Mouse (Mus musculus): ENCODE results near the gene Rp2. TPM values are rescaled to one million over a fixed set of nuclear protein-coding genes. Genes with fewer than 3 reads are reported as not detected.
"Not testable (repeated sequence)": the region's sequence is repeated elsewhere in the genome, so short reads cannot be mapped to it uniquely, and the experiment has no call there.

Gene Rp2
- 20.7 and 22.8 TPM in 2 replicates for polyA plus RNA-seq (2015; fragmentation: Nextera tagmentation; extraction: Ambion mirVana)

GRCm38 (mm10) chrX:20364391-20365365 is at the start of gene Rp2:
TSS of gene Rp2 (plus strand) at chrX:20364481.
- no peaks in the 10 kb centered on the region for H3K4me1 ChIP-seq
- no peaks in the 10 kb centered on the region for H3K9me3 ChIP-seq
- H3K27ac ChIP-seq = peak within 1 kb of the TSS; percentile 51
- H3K27me3 ChIP-seq = no peaks in the 10 kb centered on the region
- ATAC-seq (ENCODE audit: insufficient number of reproducible peaks, insufficient read depth, low FRiP score, low TSS enrichment, low read depth) = peak; percentile 99
- H3K4me3 ChIP-seq = peak within 1 kb of the TSS; percentile 60
- no peaks in the 10 kb centered on the region for H3K36me3 ChIP-seq
- 22% methylated on average over 35 of the region's 35 CpGs for WGBS
- peak within 1 kb of the TSS; percentile 78 for H3K9ac ChIP-seq
- H3K4me2 ChIP-seq = peak within 1 kb of the TSS; percentile 60

- Histone ChIP-seq H3K9me3 (no peaks in the 10 kb centered on the region), H3K36me3 (no peaks in the 10 kb centered on the region), H3K9ac (no peak overlapping the region), H3K4me1 (no peaks in the 10 kb centered on the region), H3K27me3 (no peaks in the 10 kb centered on the region), H3K4me2 (no peak overlapping the region), H3K27ac (no peak overlapping the region), H3K4me3 (no peak overlapping the region)
- ATAC-seq (ENCODE audit: insufficient number of reproducible peaks, insufficient read depth, low FRiP score, low TSS enrichment, low read depth) = no peak
- WGBS = 67% methylated on average over 1 of the region's 1 CpGs
Observed at GRCm38 (mm10) chrX:20332756-20333155, 31.5 kb upstream of the Rp2 start.

GRCm38 (mm10) chrX:20335722-20336121 is 28.6 kb upstream of the Rp2 start:
- H3K9me3 ChIP-seq = no peaks in the 10 kb centered on the region
- ATAC-seq (ENCODE audit: insufficient number of reproducible peaks, insufficient read depth, low FRiP score, low TSS enrichment, low read depth) = no peak
- WGBS = 26% methylated on average over 2 of the region's 2 CpGs

GRCm38 (mm10) chrX:20344980-20345379 is 19.3 kb upstream of the Rp2 start:
- Histone ChIP-seq H3K4me2 (no peak overlapping the region), H3K27ac (no peak overlapping the region), H3K9ac (no peak overlapping the region), H3K4me1 (no peaks in the 10 kb centered on the region), H3K9me3 (no peaks in the 10 kb centered on the region), H3K4me3 (no peak overlapping the region), H3K36me3 (no peaks in the 10 kb centered on the region), H3K27me3 (no peaks in the 10 kb centered on the region)
- no peak for ATAC-seq (ENCODE audit: insufficient number of reproducible peaks, insufficient read depth, low FRiP score, low TSS enrichment, low read depth)

More at GRCm38 (mm10) chrX:20335722-20336121, 28.6 kb upstream of the Rp2 start:
- Histone ChIP-seq H3K27ac (no peak overlapping the region), H3K4me1 (no peaks in the 10 kb centered on the region), H3K9ac (no peak overlapping the region), H3K4me2 (no peak overlapping the region), H3K27me3 (no peaks in the 10 kb centered on the region), H3K36me3 (no peaks in the 10 kb centered on the region), H3K4me3 (no peak overlapping the region)

GRCm38 (mm10) chrX:20346355-20346754 is 17.9 kb upstream of the Rp2 start:
- WGBS = 67% methylated on average over 3 of the region's 3 CpGs
- H3K4me3 ChIP-seq = no peak overlapping the region
- H3K9ac ChIP-seq = no peak overlapping the region
- H3K27me3 ChIP-seq = no peaks in the 10 kb centered on the region
- H3K36me3 ChIP-seq = no peaks in the 10 kb centered on the region
- no peak overlapping the region for H3K4me2 ChIP-seq
- ATAC-seq (ENCODE audit: insufficient number of reproducible peaks, insufficient read depth, low FRiP score, low TSS enrichment, low read depth) = no peak
- no peaks in the 10 kb centered on the region for H3K9me3 ChIP-seq
- no peak overlapping the region for H3K27ac ChIP-seq
- H3K4me1 ChIP-seq = no peaks in the 10 kb centered on the region

GRCm38 (mm10) chrX:20350241-20350640 is 14.0 kb upstream of the Rp2 start:
- not testable (repeated sequence) for H3K9ac ChIP-seq; H3K4me3 ChIP-seq; H3K27ac ChIP-seq; ATAC-seq (ENCODE audit: insufficient number of reproducible peaks, insufficient read depth, low FRiP score, low TSS enrichment, low read depth); H3K4me2 ChIP-seq; H3K27me3 ChIP-seq; H3K9me3 ChIP-seq; H3K4me1 ChIP-seq; H3K36me3 ChIP-seq
- whole genome bisulfite sequencing = 91% methylated on average over 4 of the region's 4 CpGs

- ATAC-seq (ENCODE audit: insufficient number of reproducible peaks, insufficient read depth, low FRiP score, low TSS enrichment, low read depth) = no peak
- 86% methylated on average over 1 of the region's 1 CpGs for WGBS
- no peak overlapping the region for H3K4me2 ChIP-seq
- H3K4me1 ChIP-seq = no peaks in the 10 kb centered on the region
- H3K27me3 ChIP-seq = no peaks in the 10 kb centered on the region
- no peaks in the 10 kb centered on the region for H3K9me3 ChIP-seq
- H3K36me3 ChIP-seq = no peaks in the 10 kb centered on the region
- no peak overlapping the region for H3K9ac ChIP-seq
- H3K27ac ChIP-seq = no peak overlapping the region
- H3K4me3 ChIP-seq = no peak overlapping the region
Observed at GRCm38 (mm10) chrX:20355283-20355682, 9.0 kb upstream of the Rp2 start.

GRCm38 (mm10) chrX:20356309-20356708 is 8.0 kb upstream of the Rp2 start:
- Histone ChIP-seq H3K27ac (no peak overlapping the region), H3K36me3 (no peaks in the 10 kb centered on the region), H3K4me3 (no peak overlapping the region), H3K4me2 (no peak overlapping the region), H3K4me1 (no peaks in the 10 kb centered on the region), H3K27me3 (no peaks in the 10 kb centered on the region), H3K9ac (no peak overlapping the region), H3K9me3 (no peaks in the 10 kb centered on the region)
- no peak for ATAC-seq (ENCODE audit: insufficient number of reproducible peaks, insufficient read depth, low FRiP score, low TSS enrichment, low read depth)
- 37% methylated on average over 3 of the region's 3 CpGs for WGBS

- H3K27ac ChIP-seq = no peak overlapping the region
- no peaks in the 10 kb centered on the region for H3K27me3 ChIP-seq
- H3K36me3 ChIP-seq = no peaks in the 10 kb centered on the region
- H3K4me2 ChIP-seq = peak overlapping the region; percentile 37
- 57% methylated on average over 1 of the region's 1 CpGs for WGBS
- H3K4me1 ChIP-seq = no peaks in the 10 kb centered on the region
- no peak for ATAC-seq (ENCODE audit: insufficient number of reproducible peaks, insufficient read depth, low FRiP score, low TSS enrichment, low read depth)
- no peak overlapping the region for H3K9ac ChIP-seq
- H3K4me3 ChIP-seq = peak overlapping the region; percentile 6; the same call in 1 of the 2 replicates
- H3K9me3 ChIP-seq = no peaks in the 10 kb centered on the region
Observed at GRCm38 (mm10) chrX:20366036-20366435, 1.8 kb downstream of the Rp2 start.

GRCm38 (mm10) chrX:20379347-20380014 is 15.2 kb downstream of the Rp2 start:
- Histone ChIP-seq H3K9ac (no peak overlapping the region), H3K4me1 (no peaks in the 10 kb centered on the region), H3K36me3 (peaks cover 9% of the 10 kb centered on the region; the same call in 1 of the 2 replicates), H3K4me3 (no peak overlapping the region), H3K27me3 (no peaks in the 10 kb centered on the region), H3K4me2 (no peak overlapping the region), H3K27ac (no peak overlapping the region), H3K9me3 (no peaks in the 10 kb centered on the region)
- no peak for ATAC-seq (ENCODE audit: insufficient number of reproducible peaks, insufficient read depth, low FRiP score, low TSS enrichment, low read depth)
- WGBS = 51% methylated on average over 7 of the region's 7 CpGs

- Histone ChIP-seq H3K4me3 (no peak overlapping the region), H3K27ac (no peak overlapping the region), H3K4me1 (no peaks in the 10 kb centered on the region), H3K9ac (no peak overlapping the region), H3K36me3 (peaks cover 9% of the 10 kb centered on the region; the same call in 1 of the 2 replicates), H3K9me3 (no peaks in the 10 kb centered on the region), H3K4me2 (no peak overlapping the region), H3K27me3 (no peaks in the 10 kb centered on the region)
- ATAC-seq (ENCODE audit: insufficient number of reproducible peaks, insufficient read depth, low FRiP score, low TSS enrichment, low read depth) = no peak
- 91% methylated on average over 6 of the region's 6 CpGs for WGBS
Observed at GRCm38 (mm10) chrX:20382260-20382659, 18.0 kb downstream of the Rp2 start.

GRCm38 (mm10) chrX:20387006-20387405 is 22.7 kb downstream of the Rp2 start:
- no peak for ATAC-seq (ENCODE audit: insufficient number of reproducible peaks, insufficient read depth, low FRiP score, low TSS enrichment, low read depth)
- Histone ChIP-seq H3K4me3 (no peak overlapping the region), H3K4me2 (no peak overlapping the region), H3K36me3 (peaks cover 5% of the 10 kb centered on the region; the same call in 1 of the 2 replicates), H3K9me3 (no peaks in the 10 kb centered on the region), H3K27ac (no peak overlapping the region), H3K4me1 (no peaks in the 10 kb centered on the region), H3K27me3 (no peaks in the 10 kb centered on the region), H3K9ac (no peak overlapping the region)
- 73% methylated on average over 3 of the region's 3 CpGs for WGBS

All from embryonic facial prominence, embryonic 13.5 days (tissue).